Mouse (Mus musculus) heart, adult 9 months (tissue): Measurements from ENCODE around the gene Ambra1.
A peak's percentile ranks its signal among the peaks of the same experiment; 100 is the strongest.

Experiments used
- DNase-seq, 2 experiments: peaks; one replicate each; pipeline ENCODE4 v3.0.0; 2022; ENCODE audit warnings: low spot score in 2 of 2

Ambra1 gene

GRCm38 (mm10) chr2:91959544-91960410 is 229.8 kb downstream of the Ambra1 start:
- DNase-seq = no peak

- DNase-seq = no peak
Observed at GRCm38 (mm10) chr2:91960459-91960858, 230.5 kb downstream of the Ambra1 start.

GRCm38 (mm10) chr2:91961901-91962761 is 232.2 kb downstream of the Ambra1 start:
- no peak for DNase-seq

- no peak for DNase-seq
Observed at GRCm38 (mm10) chr2:91962864-91963401, 233.0 kb downstream of the Ambra1 start.

- DNase-seq = peak; percentile 96 to 97
Observed at GRCm38 (mm10) chr2:91963443-91963932, 233.6 kb downstream of the Ambra1 start.

- no peak for DNase-seq
Observed at GRCm38 (mm10) chr2:91964610-91965204, 234.8 kb downstream of the Ambra1 start.

- DNase-seq = peak; percentile 79 to 91
Observed at GRCm38 (mm10) chr2:91965417-91965816, 235.5 kb downstream of the Ambra1 start.

GRCm38 (mm10) chr2:91966367-91966766 is 236.4 kb downstream of the Ambra1 start:
- no peak for DNase-seq

- peak; percentile 63 to 76 for DNase-seq
Observed at GRCm38 (mm10) chr2:91967962-91968361, 238.0 kb downstream of the Ambra1 start.
